Mouse (Mus musculus): ENCODE measurements at regions not wholly inside any gene's neighbourhood (a gene's known extent, or its start where the extent isn't known, plus 50 kb on each side); places are given as distances from the start of the nearest gene placed in this dataset.

GRCm38 (mm10) chr8:127745221-127745620 is 613.2 kb upstream of the Nrp1 start:
- H3K27ac ChIP-seq = no peak overlapping the region
- 93% methylated on average over 4 of the region's 4 CpGs for WGBS

GRCm38 (mm10) chr8:127746456-127746855 is 611.9 kb upstream of the Nrp1 start:
- Histone ChIP-seq H3K36me3 (replicated peaks; ENCODE audit: control insufficient read depth, insufficient read depth) (no peaks in the 10 kb centered on the region), H3K27ac (no peak overlapping the region), H3K9me3 (ENCODE audit: control insufficient read depth, low read length) (no peaks in the 10 kb centered on the region), H3K4me2 (replicated peaks) (no peak overlapping the region), H3K4me3 (replicated peaks; ENCODE audit: low read length) (no peak overlapping the region), H3K4me1 (replicated peaks; ENCODE audit: control insufficient read depth, insufficient read depth, low read length) (no peaks in the 10 kb centered on the region), H3K9ac (no peak overlapping the region), H3K27me3 (ENCODE audit: control insufficient read depth, insufficient read depth, low read length) (no peaks in the 10 kb centered on the region)
- ATAC-seq (ENCODE audit: low FRiP score) (no peak), DNase-seq (ENCODE audit: low spot score) (no peak)
- 77% methylated on average over 8 of the region's 8 CpGs for WGBS

More at GRCm38 (mm10) chr8:127745221-127745620, 613.2 kb upstream of the Nrp1 start:
- ATAC-seq (ENCODE audit: low FRiP score) = no peak
- Histone ChIP-seq H3K36me3 (replicated peaks; ENCODE audit: control insufficient read depth, insufficient read depth) (no peaks in the 10 kb centered on the region), H3K4me1 (replicated peaks; ENCODE audit: control insufficient read depth, insufficient read depth, low read length) (no peaks in the 10 kb centered on the region), H3K9me3 (ENCODE audit: control insufficient read depth, low read length) (no peaks in the 10 kb centered on the region), H3K4me2 (replicated peaks) (no peak overlapping the region), H3K4me3 (replicated peaks; ENCODE audit: low read length) (no peak overlapping the region), H3K27me3 (ENCODE audit: control insufficient read depth, insufficient read depth, low read length) (no peaks in the 10 kb centered on the region), H3K9ac (no peak overlapping the region)
- DNase-seq (ENCODE audit: low spot score) = no peak

DNA sequence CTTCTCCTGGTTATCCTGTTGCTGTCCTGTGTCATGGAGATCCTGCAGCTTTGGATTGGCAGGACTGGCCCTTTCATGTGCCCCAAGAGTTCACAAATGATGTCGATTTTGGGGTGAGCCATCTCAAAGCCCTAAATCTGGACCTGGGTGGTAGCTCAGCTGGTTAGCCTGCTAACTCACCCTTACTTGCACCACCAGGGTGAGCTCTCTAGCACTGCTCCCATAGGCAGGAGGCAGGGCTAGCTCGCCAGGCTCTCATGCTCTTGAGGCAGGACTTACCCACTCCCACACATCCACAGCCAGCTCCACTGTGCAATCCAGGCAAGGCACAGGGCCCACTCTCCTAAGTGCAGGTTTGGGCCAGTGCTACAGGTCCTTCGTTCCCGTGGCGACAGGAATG is 605.5 kb upstream of the Nrp1 start:
- no peak for ATAC-seq (ENCODE audit: low FRiP score)
- Histone ChIP-seq H3K27me3 (ENCODE audit: control insufficient read depth, insufficient read depth, low read length) (no peaks in the 10 kb centered on the region), H3K4me3 (replicated peaks; ENCODE audit: low read length) (no peak overlapping the region), H3K4me2 (replicated peaks) (no peak overlapping the region), H3K4me1 (replicated peaks; ENCODE audit: control insufficient read depth, insufficient read depth, low read length) (no peaks in the 10 kb centered on the region), H3K9ac (no peak overlapping the region), H3K27ac (no peak overlapping the region), H3K36me3 (replicated peaks; ENCODE audit: control insufficient read depth, insufficient read depth) (no peaks in the 10 kb centered on the region), H3K9me3 (ENCODE audit: control insufficient read depth, low read length) (no peaks in the 10 kb centered on the region)
- DNase-seq (ENCODE audit: low spot score) = no peak
- WGBS = 85% methylated on average over 5 of the region's 5 CpGs

DNA sequence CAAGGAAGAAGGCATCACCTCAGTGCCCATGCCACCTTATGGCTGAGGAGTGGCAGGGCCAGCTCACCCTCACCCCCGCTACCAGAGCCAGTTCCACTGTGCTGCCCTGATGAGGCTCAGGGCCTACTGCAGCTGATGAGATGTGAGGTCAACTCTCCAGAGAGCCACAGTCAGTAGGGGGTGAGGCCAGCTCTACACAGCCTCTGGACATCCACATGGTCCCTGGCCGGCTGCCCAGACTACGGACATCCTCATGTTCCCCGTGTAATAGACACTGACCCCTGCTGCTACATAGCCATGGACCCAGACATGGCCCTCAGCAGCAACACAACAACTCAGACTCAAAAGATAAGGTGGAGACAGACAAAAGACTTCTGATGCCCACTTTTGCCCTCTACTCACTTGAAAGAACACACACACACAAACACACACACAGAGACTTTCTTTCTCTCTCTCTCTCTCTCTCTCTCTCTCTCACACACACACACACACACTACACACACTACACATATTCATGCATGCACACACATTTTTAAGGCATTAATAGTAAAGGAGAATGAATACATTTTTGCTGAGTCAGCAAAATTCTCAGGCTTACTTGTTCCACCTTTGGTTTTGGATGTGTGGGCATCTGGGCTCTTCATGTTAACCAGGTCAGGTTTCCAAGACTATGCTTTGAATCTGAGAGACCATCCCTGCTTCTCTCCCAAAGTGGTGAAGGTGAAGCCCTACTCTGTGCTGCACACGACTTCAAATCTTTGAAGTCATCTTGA is 604.4 kb upstream of the Nrp1 start:
- no peaks in the 10 kb centered on the region for H3K36me3 ChIP-seq (replicated peaks; ENCODE audit: control insufficient read depth, insufficient read depth)
- WGBS = 88% methylated on average over 5 of the region's 5 CpGs
- H3K27me3 ChIP-seq (ENCODE audit: control insufficient read depth, insufficient read depth, low read length) = no peaks in the 10 kb centered on the region
- no peaks in the 10 kb centered on the region for H3K9me3 ChIP-seq (ENCODE audit: control insufficient read depth, low read length)
- H3K4me3 ChIP-seq (replicated peaks; ENCODE audit: low read length) = no peak overlapping the region
- H3K27ac ChIP-seq = no peak overlapping the region
- H3K4me2 ChIP-seq (replicated peaks) = no peak overlapping the region
- DNase-seq (ENCODE audit: low spot score) (no peak), ATAC-seq (ENCODE audit: low FRiP score) (no peak)
- no peaks in the 10 kb centered on the region for H3K4me1 ChIP-seq (replicated peaks; ENCODE audit: control insufficient read depth, insufficient read depth, low read length)
- H3K9ac ChIP-seq = no peak overlapping the region

GRCm38 (mm10) chr8:127757396-127757795 is 601.0 kb upstream of the Nrp1 start:
- H3K27me3 ChIP-seq (ENCODE audit: control insufficient read depth, insufficient read depth, low read length) = no peaks in the 10 kb centered on the region
- no peaks in the 10 kb centered on the region for H3K36me3 ChIP-seq (replicated peaks; ENCODE audit: control insufficient read depth, insufficient read depth)
- H3K27ac ChIP-seq = no peak overlapping the region
- H3K9ac ChIP-seq = no peak overlapping the region
- H3K4me3 ChIP-seq (replicated peaks; ENCODE audit: low read length) = no peak overlapping the region
- ATAC-seq (ENCODE audit: low FRiP score) (no peak), DNase-seq (ENCODE audit: low spot score) (no peak)
- H3K9me3 ChIP-seq (ENCODE audit: control insufficient read depth, low read length) = no peaks in the 10 kb centered on the region
- WGBS = 83% methylated on average over 2 of the region's 2 CpGs
- H3K4me2 ChIP-seq (replicated peaks) = no peak overlapping the region
- no peaks in the 10 kb centered on the region for H3K4me1 ChIP-seq (replicated peaks; ENCODE audit: control insufficient read depth, insufficient read depth, low read length)

GRCm38 (mm10) chr8:127759906-127760305 is 598.5 kb upstream of the Nrp1 start:
- ATAC-seq (ENCODE audit: low FRiP score) (no peak), DNase-seq (ENCODE audit: low spot score) (no peak)
- no peak overlapping the region for H3K9ac ChIP-seq
- H3K4me2 ChIP-seq (replicated peaks) = no peak overlapping the region
- no peak overlapping the region for H3K27ac ChIP-seq
- no peaks in the 10 kb centered on the region for H3K27me3 ChIP-seq (ENCODE audit: control insufficient read depth, insufficient read depth, low read length)
- no peak overlapping the region for H3K4me3 ChIP-seq (replicated peaks; ENCODE audit: low read length)
- H3K9me3 ChIP-seq (ENCODE audit: control insufficient read depth, low read length) = no peaks in the 10 kb centered on the region
- H3K4me1 ChIP-seq (replicated peaks; ENCODE audit: control insufficient read depth, insufficient read depth, low read length) = no peaks in the 10 kb centered on the region
- no peaks in the 10 kb centered on the region for H3K36me3 ChIP-seq (replicated peaks; ENCODE audit: control insufficient read depth, insufficient read depth)
- 85% methylated on average over 5 of the region's 5 CpGs for WGBS

DNA sequence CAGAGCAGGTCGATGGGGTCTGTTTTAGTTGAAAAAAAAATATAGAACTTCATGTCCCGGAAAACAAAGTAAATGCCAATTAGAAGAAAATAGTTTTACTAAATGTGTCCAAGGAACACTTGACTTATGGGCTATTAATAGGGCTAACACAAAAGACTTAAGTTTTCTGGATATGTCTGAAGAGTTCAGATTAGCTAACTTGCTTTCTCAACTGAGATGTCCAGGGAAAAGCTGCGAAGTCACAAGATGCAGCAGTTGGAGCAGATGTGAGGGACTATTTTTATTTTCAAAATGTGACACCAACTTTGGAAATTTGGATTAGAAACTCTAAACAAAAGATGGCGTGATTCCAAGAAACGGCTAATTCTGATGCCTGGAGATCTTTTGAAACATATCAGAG is 593.2 kb upstream of the Nrp1 start:
- ATAC-seq (ENCODE audit: low FRiP score) (no peak), DNase-seq (ENCODE audit: low spot score) (no peak)
- Histone ChIP-seq H3K9ac (no peak overlapping the region), H3K4me2 (replicated peaks) (no peak overlapping the region), H3K9me3 (ENCODE audit: control insufficient read depth, low read length) (no peaks in the 10 kb centered on the region), H3K27me3 (ENCODE audit: control insufficient read depth, insufficient read depth, low read length) (no peaks in the 10 kb centered on the region), H3K4me3 (replicated peaks; ENCODE audit: low read length) (no peak overlapping the region), H3K36me3 (replicated peaks; ENCODE audit: control insufficient read depth, insufficient read depth) (no peaks in the 10 kb centered on the region), H3K27ac (no peak overlapping the region), H3K4me1 (replicated peaks; ENCODE audit: control insufficient read depth, insufficient read depth, low read length) (no peaks in the 10 kb centered on the region)
- 90% methylated on average over 5 of the region's 5 CpGs for WGBS

DNA sequence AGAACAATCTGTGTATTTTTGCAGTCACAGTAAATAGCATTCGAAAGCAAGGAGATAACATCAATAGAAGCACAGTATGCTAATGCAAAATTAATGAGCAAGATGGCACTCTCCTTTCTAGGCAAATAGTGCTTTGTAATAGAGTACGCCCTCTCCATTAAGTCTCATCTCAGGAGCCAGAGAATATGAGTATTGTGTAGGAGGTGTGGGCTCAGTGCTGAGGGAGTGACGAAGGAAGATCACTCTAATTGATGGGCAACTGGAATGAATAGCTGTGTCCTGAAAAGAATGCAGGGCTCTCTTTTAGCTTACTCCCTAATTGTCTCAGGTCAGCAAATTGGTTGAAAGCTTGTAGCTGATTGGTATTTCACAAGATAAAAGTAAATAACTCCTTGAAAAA is 590.1 kb upstream of the Nrp1 start:
- no peak overlapping the region for H3K4me2 ChIP-seq (replicated peaks)
- WGBS = 34% methylated on average over 3 of the region's 3 CpGs
- no peaks in the 10 kb centered on the region for H3K27me3 ChIP-seq (ENCODE audit: control insufficient read depth, insufficient read depth, low read length)
- no peak overlapping the region for H3K9ac ChIP-seq
- H3K4me3 ChIP-seq (replicated peaks; ENCODE audit: low read length) = no peak overlapping the region
- DNase-seq (ENCODE audit: low spot score) (no peak), ATAC-seq (ENCODE audit: low FRiP score) (no peak)
- no peak overlapping the region for H3K27ac ChIP-seq
- H3K4me1 ChIP-seq (replicated peaks; ENCODE audit: control insufficient read depth, insufficient read depth, low read length) = no peaks in the 10 kb centered on the region
- no peaks in the 10 kb centered on the region for H3K9me3 ChIP-seq (ENCODE audit: control insufficient read depth, low read length)
- no peaks in the 10 kb centered on the region for H3K36me3 ChIP-seq (replicated peaks; ENCODE audit: control insufficient read depth, insufficient read depth)

GRCm38 (mm10) chr8:127769651-127770050 is 588.8 kb upstream of the Nrp1 start:
- Histone ChIP-seq H3K4me1 (replicated peaks; ENCODE audit: control insufficient read depth, insufficient read depth, low read length) (peaks cover 4% of the 10 kb centered on the region; the same call in 1 of the 2 replicates), H3K27ac (no peak overlapping the region), H3K4me3 (replicated peaks; ENCODE audit: low read length) (no peak overlapping the region), H3K36me3 (replicated peaks; ENCODE audit: control insufficient read depth, insufficient read depth) (no peaks in the 10 kb centered on the region), H3K9me3 (ENCODE audit: control insufficient read depth, low read length) (no peaks in the 10 kb centered on the region), H3K9ac (no peak overlapping the region), H3K27me3 (ENCODE audit: control insufficient read depth, insufficient read depth, low read length) (no peaks in the 10 kb centered on the region), H3K4me2 (replicated peaks) (no peak overlapping the region)
- 95% methylated on average over 1 of the region's 1 CpGs for whole genome bisulfite sequencing
- ATAC-seq (ENCODE audit: low FRiP score) (no peak), DNase-seq (ENCODE audit: low spot score) (no peak)

DNA sequence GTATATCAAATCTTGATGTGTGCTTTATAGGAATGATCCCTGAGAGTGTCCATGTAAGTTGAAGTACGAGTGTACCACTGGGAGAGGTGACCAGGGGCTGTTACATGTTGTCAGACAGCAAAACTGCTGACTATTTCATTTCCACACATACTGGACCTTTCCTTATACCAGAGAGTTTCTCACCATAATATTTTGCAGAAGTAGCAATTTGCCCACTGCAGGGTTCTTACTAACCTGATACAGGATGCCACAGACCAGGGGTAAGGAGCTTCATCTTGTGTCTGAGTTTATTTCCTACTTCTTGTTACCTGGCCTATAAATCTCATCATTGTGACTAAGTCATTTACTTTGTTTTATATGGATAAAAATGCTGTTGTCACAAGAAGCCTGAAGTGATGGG is 586.6 kb upstream of the Nrp1 start:
- H3K4me2 ChIP-seq (replicated peaks) = no peak overlapping the region

More for the DNA sequence above, 586.6 kb upstream of the Nrp1 start:
- Histone ChIP-seq H3K9ac (no peak overlapping the region), H3K36me3 (replicated peaks; ENCODE audit: control insufficient read depth, insufficient read depth) (no peaks in the 10 kb centered on the region), H3K4me3 (replicated peaks; ENCODE audit: low read length) (no peak overlapping the region), H3K27ac (no peak overlapping the region), H3K27me3 (ENCODE audit: control insufficient read depth, insufficient read depth, low read length) (no peaks in the 10 kb centered on the region), H3K9me3 (ENCODE audit: control insufficient read depth, low read length) (no peaks in the 10 kb centered on the region), H3K4me1 (replicated peaks; ENCODE audit: control insufficient read depth, insufficient read depth, low read length) (peaks cover 14% of the 10 kb centered on the region; the same call in 1 of the 2 replicates)
- DNase-seq (ENCODE audit: low spot score) = no peak
- WGBS = 64% methylated on average over 1 of the region's 1 CpGs
- no peak for ATAC-seq (ENCODE audit: low FRiP score)

Data from hindbrain, embryonic 14.5 days (tissue).